Mouse (Mus musculus) spleen, postnatal 4 days (tissue): ENCODE results near the gene Igsf11.

ENCODE experiments used
- DNase-seq, 2 experiments: peaks; one replicate each; pipeline ENCODE4 v3.0.0; 2022; ENCODE audit warnings: low spot score in 2 of 2

The Igsf11 gene

GRCm38 (mm10) chr16:38940805-38941204 is 48.3 kb downstream of the Igsf11 start:
- no peak for DNase-seq

GRCm38 (mm10) chr16:38941275-38941674 is 48.8 kb downstream of the Igsf11 start:
- no peak for DNase-seq

GRCm38 (mm10) chr16:38943706-38944550 is 51.5 kb downstream of the Igsf11 start:
- no peak for DNase-seq

- DNase-seq, result no peak
These were observed 52.6 kb downstream of the Igsf11 start for GRCm38 (mm10) chr16:38945111-38945510.

GRCm38 (mm10) chr16:38945581-38945981 is 53.1 kb downstream of the Igsf11 start:
- DNase-seq, result no peak

GRCm38 (mm10) chr16:38946453-38946852 is 54.0 kb downstream of the Igsf11 start:
- no peak for DNase-seq

GRCm38 (mm10) chr16:38947141-38947879 is 54.8 kb downstream of the Igsf11 start:
- DNase-seq, result no peak

GRCm38 (mm10) chr16:38948441-38948840 is 56.0 kb downstream of the Igsf11 start:
- no peak for DNase-seq

- DNase-seq, result no peak
These were observed 60.4 kb downstream of the Igsf11 start for GRCm38 (mm10) chr16:38952881-38953280.

GRCm38 (mm10) chr16:38953821-38954220 is 61.4 kb downstream of the Igsf11 start:
- no peak for DNase-seq

GRCm38 (mm10) chr16:38954501-38955288 is 62.2 kb downstream of the Igsf11 start:
- no peak for DNase-seq

GRCm38 (mm10) chr16:38955296-38955695 is 62.8 kb downstream of the Igsf11 start:
- DNase-seq, result no peak

GRCm38 (mm10) chr16:38958801-38959200 is 66.3 kb downstream of the Igsf11 start:
- no peak for DNase-seq

- no peak for DNase-seq
These were observed 68.1 kb downstream of the Igsf11 start for GRCm38 (mm10) chr16:38960550-38960949.

- no peak for DNase-seq
These were observed 69.4 kb downstream of the Igsf11 start for GRCm38 (mm10) chr16:38961865-38962264.

GRCm38 (mm10) chr16:38962695-38963094 is 70.2 kb downstream of the Igsf11 start:
- no peak for DNase-seq

- DNase-seq, result no peak
These were observed 74.6 kb downstream of the Igsf11 start for GRCm38 (mm10) chr16:38967026-38967425.

GRCm38 (mm10) chr16:38976151-38976550 is 83.7 kb downstream of the Igsf11 start:
- no peak for DNase-seq

- DNase-seq, result no peak
These were observed 86.1 kb downstream of the Igsf11 start for GRCm38 (mm10) chr16:38978546-38978945.

GRCm38 (mm10) chr16:38980546-38980945 is 88.1 kb downstream of the Igsf11 start:
- DNase-seq, result no peak

- no peak for DNase-seq
These were observed 89.6 kb downstream of the Igsf11 start for GRCm38 (mm10) chr16:38982051-38982450.
